In genomic region chr7:45704046-45704559, GRCm38 (mm10) we compare ENCODE assay signal across 8 mouse cellular contexts. TPM values are rescaled to one million over a fixed set of nuclear protein-coding genes. Genes with fewer than 3 reads are reported as not detected.
A peak's percentile ranks its signal among the peaks of the same experiment; 100 is the strongest.
DNase-seq lines count a peak whose midpoint lies in the region; ATAC-seq and TF ChIP-seq lines count a peak whose summit lies in the region.

No protein-coding gene starts in this region.

- TF ChIP-seq CTCF in G1E (IDR thresholded peaks at IDR 0.05; ENCODE audit: low read depth, low read length) = no peak
- TF ChIP-seq CTCF in layer of hippocampus, adult 2 months (conservative IDR thresholded peaks at IDR 0.05) = no peak
- TF ChIP-seq CTCF in lung, embryonic 14.5 days (IDR thresholded peaks at IDR 0.05; ENCODE audit: low read depth) = no peak

- peaks cover 11% of the 10 kb centered on the region for H3K36me3 ChIP-seq in G1E (replicated peaks)
- no peaks in the 10 kb centered on the region for H3K36me3 ChIP-seq in forebrain, embryonic 15.5 days
- H3K36me3 ChIP-seq in lung, embryonic 14.5 days (ENCODE audit: insufficient read depth) = no peaks in the 10 kb centered on the region

- peak overlapping the region; percentile 98 for H3K4me2 ChIP-seq in forebrain, embryonic 15.5 days (replicated peaks)
- peak overlapping the region; percentile 95 for H3K4me2 ChIP-seq in lung, embryonic 14.5 days

- peaks cover 36% of the 10 kb centered on the region for H3K27me3 ChIP-seq in G1E (ENCODE audit: insufficient read depth, low read length)
- peaks cover 11% of the 10 kb centered on the region for H3K27me3 ChIP-seq in forebrain, embryonic 15.5 days
- peaks cover 17% of the 10 kb centered on the region for H3K27me3 ChIP-seq in lung, embryonic 14.5 days (ENCODE audit: insufficient read depth, low read length)

- peak; percentile 3; the same call in 1 of the 2 replicates for ATAC-seq in G1E (ENCODE audit: extremely low read depth, insufficient number of reproducible peaks, low FRiP score, poor library complexity, severe bottlenecking)
- peak; percentile 46 for ATAC-seq in forebrain, embryonic 15.5 days (replicated peaks)
- ATAC-seq in lung, embryonic 14.5 days (ENCODE audit: insufficient read depth) = peak; percentile 46
- no peak for ATAC-seq in erythroid progenitor cell, adult 5-6 weeks (replicated peaks; ENCODE audit: low FRiP score, poor library complexity, severe bottlenecking)

- H3K9me3 ChIP-seq in G1E (replicated peaks) = no peaks in the 10 kb centered on the region
- H3K9me3 ChIP-seq in forebrain, embryonic 15.5 days = no peaks in the 10 kb centered on the region
- H3K9me3 ChIP-seq in lung, embryonic 14.5 days (ENCODE audit: low read depth, low read length) = no peaks in the 10 kb centered on the region

- H3K27ac ChIP-seq in forebrain, embryonic 15.5 days (replicated peaks) = peak overlapping the region; percentile 85
- H3K27ac ChIP-seq in layer of hippocampus, adult 2 months = peak overlapping the region; percentile 99
- peak overlapping the region; percentile 78 for H3K27ac ChIP-seq in lung, embryonic 14.5 days (ENCODE audit: low read depth)

- peak overlapping the region; percentile 81 for H3K4me3 ChIP-seq in G1E (ENCODE audit: low read depth, low read length)
- peak overlapping the region; percentile 56 for H3K4me3 ChIP-seq in forebrain, embryonic 15.5 days
- peak overlapping the region; percentile 72 for H3K4me3 ChIP-seq in layer of hippocampus, adult 2 months
- peak overlapping the region; percentile 37 for H3K4me3 ChIP-seq in lung, embryonic 14.5 days (ENCODE audit: low read depth, low read length)

- 1% methylated on average over 13 of the region's 13 CpGs for WGBS in forebrain, embryonic 15.5 days
- under 1% methylated on average over 13 of the region's 13 CpGs for WGBS in lung, embryonic 14.5 days

- H3K4me1 ChIP-seq in G1E (ENCODE audit: insufficient read depth, low read depth, low read length) = peaks cover 88% of the 10 kb centered on the region
- H3K4me1 ChIP-seq in forebrain, embryonic 15.5 days = peaks cover 81% of the 10 kb centered on the region
- H3K4me1 ChIP-seq in lung, embryonic 14.5 days (ENCODE audit: insufficient read depth) = peaks cover 26% of the 10 kb centered on the region

- intact Hi-C loops in heart, postnatal 36 days (cut with DNase I) = no loop called here

- peak overlapping the region; percentile 39 for H3K9ac ChIP-seq in forebrain, embryonic 15.5 days (replicated peaks)
- peak overlapping the region; percentile 38 for H3K9ac ChIP-seq in lung, embryonic 14.5 days

- peak; percentile 72 for DNase-seq in G1E (ENCODE audit: low spot score)
- DNase-seq in c-Kit-positive CD71-positive TER-119-negative erythroid progenitor cells, embryonic 14.5 days (ENCODE audit: low read depth) = peak; percentile 80
- peak; percentile 61 to 75 for DNase-seq in heart, postnatal 36 days
- peak; percentile 74 to 84 for DNase-seq in layer of hippocampus, adult 2 months (ENCODE audit: low spot score in 2 of 2)
- peak; percentile 81 for DNase-seq in lung, embryonic 14.5 days
- DNase-seq in retina, postnatal 1 day = peak; percentile 97

RNA-seq across cellular contexts. Expression of gene Dbp, which starts 0.8 kb away (rescaled TPM):
- 22.8 and 30.2 TPM in 2 replicates for total RNA-seq in G1E (2014; fragmentation: Nextera tagmentation)
- 33.7 and 37.8 TPM in 2 replicates for total RNA-seq in G1E (2017)
- polyA plus RNA-seq in G1E (2012) = 18.0 and 23.0 TPM in 2 replicates
- polyA plus RNA-seq in forebrain, embryonic 15.5 days (2015; fragmentation: Nextera tagmentation; extraction: Ambion mirVana) = 3.6 and 4.1 TPM in 2 replicates
- 100 to 1,000 TPM in 1 of 2 experiments, 10 to 100 TPM in 1; 44.4 to 158 TPM for total RNA-seq in heart, postnatal 36 days (2021)
- 10 to 100 TPM; 69.2 to 72.8 TPM for total RNA-seq in layer of hippocampus, adult 2 months (2021)
- 2.1 TPM in 2 replicates for polyA plus RNA-seq in lung, embryonic 14.5 days (2014; fragmentation: Nextera tagmentation; extraction: Ambion mirVana)
- total RNA-seq in erythroid progenitor cell, adult 5-6 weeks (2015; ENCODE audit: low replicate concordance) = 1.3 and 2.5 TPM in 2 replicates
- total RNA-seq in erythroid progenitor cell, adult 5-6 weeks (2017; ENCODE audit: low replicate concordance) = 1.7 and 2.6 TPM in 2 replicates

RNA-seq across cellular contexts. Expression of gene Car11, which starts 4.5 kb away (rescaled TPM):
- 0.92 and 3.5 TPM in 2 replicates for total RNA-seq in G1E (2014; fragmentation: Nextera tagmentation)
- 0.16 and 0.58 TPM in 2 replicates for total RNA-seq in G1E (2017)
- polyA plus RNA-seq in G1E (2012) = 0.63 and 0.78 TPM in 2 replicates
- polyA plus RNA-seq in forebrain, embryonic 15.5 days (2015; fragmentation: Nextera tagmentation; extraction: Ambion mirVana) = 39.0 and 39.8 TPM in 2 replicates
- 1 to 10 TPM; 6.2 to 6.7 TPM for total RNA-seq in heart, postnatal 36 days (2021)
- 100 to 1,000 TPM; 184 to 211 TPM for total RNA-seq in layer of hippocampus, adult 2 months (2021)
- polyA plus RNA-seq in lung, embryonic 14.5 days (2014; fragmentation: Nextera tagmentation; extraction: Ambion mirVana) = 2.0 and 4.3 TPM in 2 replicates
- not detected in 2 replicates for total RNA-seq in erythroid progenitor cell, adult 5-6 weeks (2015; ENCODE audit: low replicate concordance)
- not detected in 2 replicates for total RNA-seq in erythroid progenitor cell, adult 5-6 weeks (2017; ENCODE audit: low replicate concordance)

RNA-seq across cellular contexts. Expression of gene Sec1, which starts 9.9 kb away (rescaled TPM):
- not detected in 2 replicates for total RNA-seq in G1E (2014; fragmentation: Nextera tagmentation)
- total RNA-seq in G1E (2017) = not detected in 2 replicates
- polyA plus RNA-seq in G1E (2012) = 0.02 TPM in 1 of 2 replicates, not detected in the other
- polyA plus RNA-seq in forebrain, embryonic 15.5 days (2015; fragmentation: Nextera tagmentation; extraction: Ambion mirVana) = 0.14 TPM in 1 of 2 replicates, not detected in the other
- total RNA-seq in heart, postnatal 36 days (2021) = under 1 TPM in 1 of 2 experiments, not detected in 1; 0.22 TPM
- 1 to 10 TPM; 2.2 to 2.3 TPM for total RNA-seq in layer of hippocampus, adult 2 months (2021)
- polyA plus RNA-seq in lung, embryonic 14.5 days (2014; fragmentation: Nextera tagmentation; extraction: Ambion mirVana) = 0.08 TPM in 1 of 2 replicates, not detected in the other
- total RNA-seq in erythroid progenitor cell, adult 5-6 weeks (2015; ENCODE audit: low replicate concordance) = not detected in 2 replicates
- not detected in 2 replicates for total RNA-seq in erythroid progenitor cell, adult 5-6 weeks (2017; ENCODE audit: low replicate concordance)

RNA-seq across cellular contexts. Expression of gene Rpl18, which starts 11.2 kb away (rescaled TPM):
- total RNA-seq in G1E (2014; fragmentation: Nextera tagmentation) = 3,054 and 3,291 TPM in 2 replicates
- total RNA-seq in G1E (2017) = 1,837 and 1,972 TPM in 2 replicates
- polyA plus RNA-seq in G1E (2012) = 14,383 and 17,578 TPM in 2 replicates
- 633 and 683 TPM in 2 replicates for polyA plus RNA-seq in forebrain, embryonic 15.5 days (2015; fragmentation: Nextera tagmentation; extraction: Ambion mirVana)
- total RNA-seq in heart, postnatal 36 days (2021) = 100 to 1,000 TPM; 550 to 591 TPM
- 100 to 1,000 TPM; 342 to 353 TPM for total RNA-seq in layer of hippocampus, adult 2 months (2021)
- polyA plus RNA-seq in lung, embryonic 14.5 days (2014; fragmentation: Nextera tagmentation; extraction: Ambion mirVana) = 1,245 and 1,303 TPM in 2 replicates
- 522 and 544 TPM in 2 replicates for total RNA-seq in erythroid progenitor cell, adult 5-6 weeks (2015; ENCODE audit: low replicate concordance)
- 281 and 297 TPM in 2 replicates for total RNA-seq in erythroid progenitor cell, adult 5-6 weeks (2017; ENCODE audit: low replicate concordance)

RNA-seq across cellular contexts. Expression of gene Sphk2, which starts 13.7 kb away (rescaled TPM):
- 16.3 and 21.4 TPM in 2 replicates for total RNA-seq in G1E (2014; fragmentation: Nextera tagmentation)
- 9.3 and 9.8 TPM in 2 replicates for total RNA-seq in G1E (2017)
- polyA plus RNA-seq in G1E (2012) = 96.0 and 115 TPM in 2 replicates
- polyA plus RNA-seq in forebrain, embryonic 15.5 days (2015; fragmentation: Nextera tagmentation; extraction: Ambion mirVana) = 29.0 and 30.2 TPM in 2 replicates
- 10 to 100 TPM; 16.2 to 18.7 TPM for total RNA-seq in heart, postnatal 36 days (2021)
- total RNA-seq in layer of hippocampus, adult 2 months (2021) = 10 to 100 TPM; 32.3 to 35.8 TPM
- 21.9 and 23.8 TPM in 2 replicates for polyA plus RNA-seq in lung, embryonic 14.5 days (2014; fragmentation: Nextera tagmentation; extraction: Ambion mirVana)
- 9.6 and 12.6 TPM in 2 replicates for total RNA-seq in erythroid progenitor cell, adult 5-6 weeks (2015; ENCODE audit: low replicate concordance)
- 4.8 and 9.4 TPM in 2 replicates for total RNA-seq in erythroid progenitor cell, adult 5-6 weeks (2017; ENCODE audit: low replicate concordance)

Comparison
In these comparisons a context has a peak if more than half of its experiments do, and no peak if none do; other contexts are left out.
1. RNA of gene Dbp, which starts 0.8 kb away (total RNA-seq): 44.4 to 158 TPM in heart, postnatal 36 days, 69.2 to 72.8 TPM in layer of hippocampus, adult 2 months and 22.8 to 37.8 TPM in G1E; 1.3 to 2.6 TPM in erythroid progenitor cell, adult 5-6 weeks; every median in the first group is over 4 times any median in the second.
2. RNA of gene Car11, which starts 4.5 kb away (total RNA-seq): 184 to 211 TPM in layer of hippocampus, adult 2 months; 6.2 to 6.7 TPM in heart, postnatal 36 days, 0.16 to 3.5 TPM in G1E and not detected in erythroid progenitor cell, adult 5-6 weeks; every median in the first group is over 10 times any median in the second.
3. Peak in every context shown above with its lines, with median percentiles within 50 percentile points of each other: DNase-seq, H3K4me3 ChIP-seq and H3K27ac ChIP-seq.